Mouse (Mus musculus) cerebral cortex, adult 2 months (tissue): ENCODE data around the gene Rpp25l.

ENCODE experiments used
- WGBS: fragments of 180-500 bp; shearing (Covaris S2); methylation state at CpG from one replicate; pipeline ENCODE4 v1.1.7; 2018; 5-methylcytosine and 5-hydroxymethylcytosine counted together

The Rpp25l gene

DNA sequence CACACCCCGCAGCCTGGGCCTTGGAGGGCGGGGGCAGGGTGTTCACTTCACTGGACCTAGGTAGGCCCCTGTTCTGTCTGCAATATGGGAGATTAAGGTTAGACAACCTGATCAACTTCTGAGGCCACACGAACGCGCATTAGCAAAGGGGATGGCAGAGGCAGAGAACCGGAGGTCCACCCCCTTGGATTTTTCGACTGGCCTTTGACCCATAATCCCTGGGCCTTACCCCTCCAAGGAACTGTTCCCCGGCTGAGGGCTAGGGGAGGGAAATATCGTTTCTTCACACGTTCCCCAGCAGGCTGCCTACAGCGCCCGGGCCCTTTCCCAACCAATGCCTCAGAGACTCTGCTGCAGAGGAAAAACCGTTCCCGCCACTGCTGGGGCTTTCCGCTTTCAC lies 16.9 kb downstream of the Rpp25l start:
- 42% methylated on average over 14 of the region's 15 CpGs for WGBS

DNA sequence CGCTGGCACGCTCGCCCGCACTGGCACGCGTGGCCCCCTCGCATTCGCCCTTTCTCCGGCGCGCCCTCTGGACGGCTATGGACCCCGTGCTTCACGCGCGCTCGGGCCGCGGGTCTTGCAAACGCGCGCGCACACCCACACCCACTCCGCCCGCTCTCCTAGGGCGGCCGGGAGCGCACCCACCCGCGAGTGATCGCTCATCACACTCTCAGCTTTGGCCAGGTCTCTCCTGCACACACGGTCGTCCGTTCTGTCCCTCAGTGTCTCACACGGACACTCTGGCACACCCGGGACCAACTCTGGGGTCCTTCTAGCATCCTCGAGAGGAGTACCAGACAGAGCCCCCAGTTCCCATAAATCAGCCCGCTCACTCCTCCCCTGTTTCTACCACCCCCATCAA lies 17.5 kb downstream of the Rpp25l start:
- WGBS = 8% methylated on average over 21 of the region's 38 CpGs

DNA sequence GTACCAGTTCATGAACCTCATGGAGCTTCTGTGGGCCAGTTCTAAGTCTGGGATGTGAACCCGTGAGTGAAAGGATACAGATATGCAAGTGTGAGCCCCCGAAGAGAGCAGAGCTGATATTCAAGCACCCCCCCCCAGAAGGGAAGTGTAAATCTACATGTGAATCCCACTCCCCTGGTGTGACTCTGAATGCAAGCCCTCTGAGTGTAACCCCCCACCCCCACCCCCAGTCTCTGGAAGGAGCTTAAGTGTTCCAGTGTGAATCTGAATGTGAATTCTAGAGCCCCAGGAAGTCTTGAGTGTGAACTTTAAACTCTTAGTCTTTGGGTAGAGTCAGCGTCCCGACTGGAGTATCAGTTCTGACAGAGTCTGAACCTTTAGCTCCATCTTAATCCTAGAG lies 19.8 kb downstream of the Rpp25l start:
- 37% methylated on average over 4 of the region's 4 CpGs for WGBS

DNA sequence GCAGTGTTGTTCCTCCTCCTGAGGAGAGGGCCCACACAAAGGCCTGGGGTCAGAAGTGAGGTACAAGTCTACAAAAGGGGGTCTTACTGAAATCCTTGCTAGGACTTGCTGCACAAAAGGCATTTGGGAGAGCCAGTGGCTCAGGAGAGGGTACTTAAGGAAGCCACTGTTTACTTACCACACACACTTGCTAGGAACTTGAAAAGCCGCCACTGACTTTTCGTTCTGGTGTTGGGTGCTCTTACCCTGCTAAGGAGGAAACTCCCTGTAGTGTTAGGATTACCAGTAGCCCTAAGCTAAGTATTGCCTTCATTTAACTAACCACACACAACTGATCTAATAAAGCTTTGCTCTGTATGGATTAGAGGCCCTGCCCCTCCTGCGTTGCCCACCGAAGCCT lies 23.3 kb downstream of the Rpp25l start:
- no CpG with 5 or more reads among the region's 4 CpGs for WGBS

DNA sequence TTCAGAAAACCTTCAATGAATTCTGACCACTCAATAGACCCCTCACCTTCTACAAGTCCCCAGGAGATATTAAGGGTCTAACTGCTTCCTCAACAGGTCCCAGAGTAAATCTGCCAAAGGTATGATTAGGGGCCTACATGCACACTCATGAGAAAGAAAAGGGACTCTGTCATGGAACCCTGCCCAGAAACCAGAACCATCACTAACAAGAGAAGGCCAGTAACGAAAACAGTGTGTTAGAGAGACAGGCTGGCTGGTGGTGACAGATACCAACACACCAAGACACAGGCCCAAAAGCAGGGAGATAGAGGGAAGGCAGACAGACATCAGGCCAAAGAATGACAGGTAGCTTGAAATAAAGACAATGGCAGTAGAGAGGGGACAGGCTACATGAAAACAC lies 24.8 kb downstream of the Rpp25l start:
- WGBS = 35% methylated on average over 1 of the region's 1 CpGs

DNA sequence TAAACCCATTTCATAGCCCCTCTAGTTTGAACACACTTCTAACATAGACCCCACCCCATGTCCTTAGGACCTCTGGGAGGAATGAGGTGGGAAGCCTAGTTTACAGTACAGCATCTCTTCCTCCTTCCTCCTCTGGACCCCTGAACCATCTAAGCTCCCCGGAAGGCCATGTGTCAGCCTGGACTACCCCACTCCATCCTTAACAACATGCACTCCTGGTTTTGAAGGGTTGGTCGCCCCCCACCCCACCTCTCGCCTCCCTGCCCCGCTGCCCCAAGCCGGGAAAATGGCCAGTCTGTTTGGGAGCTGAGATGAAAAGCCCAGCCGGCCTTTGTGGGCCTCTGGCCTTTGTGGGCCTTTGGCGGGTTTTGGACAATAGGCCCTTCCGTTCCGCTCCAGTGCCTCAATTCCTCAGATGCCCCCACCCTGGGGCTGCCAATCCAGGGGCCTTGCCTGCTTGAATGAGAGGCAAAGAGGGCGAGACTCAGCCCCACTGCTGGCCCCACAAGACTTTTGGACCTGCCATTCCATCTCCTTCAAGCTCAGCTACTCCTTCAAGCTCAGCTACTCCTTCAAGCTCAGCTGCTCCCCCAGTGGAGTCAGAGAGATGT lies 27.3 kb downstream of the Rpp25l start:
- 64% methylated on average over 10 of the region's 10 CpGs for WGBS

DNA sequence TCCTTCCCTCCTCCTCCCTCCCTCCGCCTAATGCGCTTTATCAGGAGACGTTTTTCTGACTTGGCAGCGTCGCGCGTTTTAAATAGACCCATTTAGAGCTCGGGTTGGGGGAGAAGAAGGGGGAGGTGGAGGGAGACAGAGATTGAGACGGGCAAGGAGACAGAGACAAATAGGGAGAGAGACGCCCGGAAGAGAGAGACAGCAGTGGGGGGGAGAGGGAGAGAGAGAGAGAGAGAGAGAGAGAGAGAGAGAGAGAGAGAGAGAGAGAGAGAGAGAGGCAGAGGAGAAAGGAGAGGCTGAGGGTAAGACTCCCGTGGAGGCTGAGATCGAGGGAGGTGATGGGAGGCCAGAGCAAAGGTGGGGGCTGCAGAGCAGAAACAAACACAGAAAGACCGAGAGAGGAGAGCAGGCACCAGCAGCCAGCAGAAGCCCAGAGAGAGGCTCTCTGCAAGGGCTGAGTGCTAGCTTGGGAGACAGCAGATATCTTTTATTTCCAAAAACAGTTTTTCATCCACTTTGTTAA lies 28.3 kb downstream of the Rpp25l start:
- WGBS = 7% methylated on average over 13 of the region's 14 CpGs

DNA sequence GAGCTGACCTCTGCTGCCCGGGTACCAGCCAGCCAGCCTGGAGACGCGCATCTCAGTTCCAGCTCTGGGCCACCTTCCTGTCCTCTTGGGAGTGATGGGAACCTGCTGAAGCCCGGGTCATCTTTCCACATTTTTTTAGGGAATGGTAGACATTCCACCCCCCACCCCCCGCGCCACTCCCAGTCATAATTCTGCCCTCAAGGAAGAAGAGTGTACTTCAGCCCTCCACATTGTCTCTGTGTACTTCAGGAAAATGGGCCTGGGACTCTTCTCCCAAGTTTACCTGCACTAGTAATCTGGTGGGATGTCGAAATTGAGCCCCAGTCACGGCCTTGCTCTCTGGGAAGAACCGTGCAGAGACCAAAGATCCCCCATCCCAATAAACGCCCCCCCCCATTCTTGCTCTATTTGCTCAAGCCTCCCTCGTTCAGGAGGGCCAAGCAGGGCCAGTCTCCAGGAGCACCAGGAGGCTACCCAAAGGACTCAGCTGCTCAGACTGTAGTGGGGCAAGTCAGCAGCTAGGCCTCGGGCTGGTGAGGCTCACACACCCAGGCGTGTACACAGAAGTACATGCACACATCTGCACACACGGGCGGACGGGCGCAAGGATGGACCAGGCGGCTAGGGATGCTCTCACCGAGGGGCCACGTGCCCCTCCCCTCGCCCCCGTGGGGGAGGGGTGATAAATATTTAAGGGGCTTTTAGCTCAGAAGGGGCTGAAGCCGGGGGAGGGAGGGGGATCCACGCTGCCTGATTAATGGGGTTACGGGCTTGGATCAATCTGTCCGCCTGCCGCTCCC lies 29.0 kb downstream of the Rpp25l start:
- 22% methylated on average over 27 of the region's 27 CpGs for WGBS

DNA sequence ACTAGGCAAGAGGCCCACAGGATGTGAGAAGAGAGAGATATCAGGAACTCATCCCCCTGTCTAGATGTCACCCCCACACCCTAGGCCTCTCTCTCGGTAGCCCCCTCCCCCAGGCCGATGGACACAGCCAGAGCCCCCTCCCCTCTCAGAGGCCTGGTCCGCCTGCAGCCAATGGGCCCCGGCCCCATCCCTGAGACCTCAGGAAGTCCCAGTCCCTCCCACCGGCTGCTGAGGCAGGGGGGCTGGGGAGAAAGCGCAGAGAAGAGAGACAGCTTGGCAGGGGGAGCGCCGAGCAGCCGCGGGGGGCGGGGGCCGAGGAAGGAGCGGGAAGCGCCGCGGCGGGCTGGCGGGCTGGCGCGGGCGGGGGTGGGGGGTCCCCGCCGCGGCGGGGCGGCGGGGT lies 30.0 kb downstream of the Rpp25l start:
- WGBS = 0% methylated on average over 23 of the region's 27 CpGs

DNA sequence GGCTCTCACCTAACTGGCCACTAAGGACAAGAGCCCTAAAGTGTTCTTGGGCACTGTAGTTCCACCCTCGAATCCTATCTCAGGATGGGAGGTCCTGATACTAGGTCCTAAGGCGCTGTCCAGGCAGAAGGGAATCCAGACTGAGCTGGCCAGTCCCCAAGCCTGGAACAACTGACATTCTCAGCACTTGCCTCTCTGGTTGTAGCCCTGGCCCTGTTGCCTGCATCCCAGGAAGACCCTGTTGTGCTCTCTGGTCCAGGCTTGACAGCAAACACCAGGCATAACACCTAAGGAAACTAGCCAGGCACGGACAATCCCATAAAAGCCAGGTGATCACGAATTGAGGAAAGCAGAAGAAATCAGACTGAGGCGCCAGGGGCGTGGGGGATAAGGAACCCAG lies 30.5 kb downstream of the Rpp25l start:
- 56% methylated on average over 6 of the region's 6 CpGs for WGBS

DNA sequence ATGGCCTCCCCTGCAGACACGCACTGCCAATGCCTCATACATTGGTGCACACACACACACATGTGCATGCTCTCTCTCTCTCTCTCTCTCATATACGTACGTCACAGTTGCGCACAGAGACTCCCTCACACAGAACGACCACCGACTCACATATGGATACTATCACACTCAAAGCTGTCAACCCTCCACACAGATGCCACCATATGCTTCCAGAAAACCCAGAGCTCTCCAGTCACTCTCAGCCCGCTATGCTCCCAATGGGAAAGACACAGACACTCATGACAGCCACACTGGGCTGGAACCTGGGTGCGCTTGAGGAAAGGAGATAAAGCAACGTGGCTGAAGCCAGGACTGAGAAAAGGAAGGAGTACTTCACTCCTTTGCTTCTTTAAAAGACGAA lies 31.4 kb downstream of the Rpp25l start:
- 51% methylated on average over 10 of the region's 10 CpGs for WGBS

DNA sequence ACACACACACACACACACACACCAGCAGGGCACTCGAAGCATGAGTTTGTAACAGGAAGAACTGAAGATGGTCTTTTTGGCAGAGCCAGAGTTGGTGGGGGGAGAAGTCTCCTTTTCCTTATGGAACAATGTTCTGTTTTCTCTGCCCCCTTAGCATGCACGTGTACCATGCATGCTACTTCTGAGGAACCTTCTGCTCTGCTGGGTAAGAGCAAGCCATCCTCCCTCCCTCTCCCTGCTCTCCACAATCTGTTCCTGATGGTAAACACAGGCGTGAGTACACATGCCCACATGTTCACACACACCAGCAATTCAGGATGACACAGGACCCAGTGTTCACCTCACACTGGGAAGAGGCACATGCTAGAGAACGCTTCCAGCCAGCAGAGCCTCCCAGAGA lies 32.2 kb downstream of the Rpp25l start:
- WGBS = 42% methylated on average over 4 of the region's 4 CpGs

DNA sequence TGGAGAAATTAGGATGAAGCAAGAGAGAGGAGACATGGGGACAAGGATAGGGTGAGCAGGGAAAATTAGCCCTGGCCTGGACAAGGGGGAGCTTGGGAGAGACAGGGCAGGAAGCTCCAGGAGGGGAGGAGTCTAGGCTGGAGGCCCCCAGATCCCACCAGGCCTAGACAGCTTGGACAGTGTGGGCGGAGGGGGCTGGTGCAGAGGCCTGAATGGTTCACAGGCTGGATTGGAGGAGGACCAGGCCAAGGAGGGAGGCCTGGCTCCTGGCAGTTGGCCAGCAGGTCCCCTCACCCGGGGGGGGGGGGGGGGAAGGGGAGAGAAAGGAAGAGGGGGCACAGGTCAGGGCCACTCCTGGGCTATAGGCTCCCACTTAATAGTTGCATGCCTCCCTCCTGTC lies 34.0 kb downstream of the Rpp25l start:
- 63% methylated on average over 1 of the region's 2 CpGs for WGBS

DNA sequence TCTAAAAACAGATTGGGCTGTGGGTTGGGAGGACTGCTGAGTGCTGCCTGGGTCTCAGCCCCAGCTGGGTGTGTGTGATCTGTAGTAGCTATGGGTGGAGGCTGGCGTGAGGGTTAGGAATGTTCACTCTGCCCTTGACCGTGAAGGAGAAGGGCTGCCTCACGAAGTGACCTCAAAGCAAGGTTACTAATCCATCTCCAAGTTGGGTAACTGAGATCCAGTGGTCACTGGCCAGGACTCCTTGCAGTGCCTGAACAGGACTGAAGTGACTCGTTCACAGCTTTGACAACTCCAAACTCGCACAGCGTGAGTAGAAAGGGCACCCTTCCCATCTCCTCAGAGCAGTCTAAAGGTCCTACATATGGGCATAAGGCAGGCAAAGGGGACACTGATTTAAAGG lies 34.5 kb downstream of the Rpp25l start:
- WGBS = 73% methylated on average over 6 of the region's 6 CpGs

DNA sequence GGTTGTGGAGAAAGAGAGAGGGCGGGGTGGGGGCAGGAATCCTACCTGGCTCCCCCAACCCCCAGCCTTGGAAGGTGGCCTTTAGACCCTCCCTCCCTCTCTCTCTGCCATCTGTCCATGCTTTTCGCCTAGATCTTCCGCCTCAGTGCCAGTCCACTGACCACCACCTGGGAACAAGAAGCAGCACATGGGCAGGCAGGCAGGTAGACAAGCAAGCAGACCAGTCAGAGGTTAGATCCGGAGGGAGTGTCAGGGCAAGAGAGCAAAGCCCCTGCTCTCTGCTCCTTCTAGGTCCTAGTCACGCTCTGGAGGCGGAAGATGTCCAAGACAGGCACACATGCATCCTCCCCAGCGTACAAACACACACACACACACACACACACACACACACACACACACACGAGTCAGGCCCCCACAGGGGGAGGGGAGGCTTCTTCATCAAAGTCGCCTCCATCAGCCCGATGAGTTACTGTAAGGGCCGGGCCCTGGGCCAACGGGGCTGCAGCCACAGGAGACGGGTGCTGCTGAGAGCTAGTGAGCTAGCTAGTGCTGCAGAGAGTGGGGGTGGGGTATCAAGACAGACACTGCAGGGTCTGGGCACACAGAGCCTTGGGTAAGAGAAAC lies 36.2 kb downstream of the Rpp25l start:
- WGBS = 59% methylated on average over 13 of the region's 13 CpGs

DNA sequence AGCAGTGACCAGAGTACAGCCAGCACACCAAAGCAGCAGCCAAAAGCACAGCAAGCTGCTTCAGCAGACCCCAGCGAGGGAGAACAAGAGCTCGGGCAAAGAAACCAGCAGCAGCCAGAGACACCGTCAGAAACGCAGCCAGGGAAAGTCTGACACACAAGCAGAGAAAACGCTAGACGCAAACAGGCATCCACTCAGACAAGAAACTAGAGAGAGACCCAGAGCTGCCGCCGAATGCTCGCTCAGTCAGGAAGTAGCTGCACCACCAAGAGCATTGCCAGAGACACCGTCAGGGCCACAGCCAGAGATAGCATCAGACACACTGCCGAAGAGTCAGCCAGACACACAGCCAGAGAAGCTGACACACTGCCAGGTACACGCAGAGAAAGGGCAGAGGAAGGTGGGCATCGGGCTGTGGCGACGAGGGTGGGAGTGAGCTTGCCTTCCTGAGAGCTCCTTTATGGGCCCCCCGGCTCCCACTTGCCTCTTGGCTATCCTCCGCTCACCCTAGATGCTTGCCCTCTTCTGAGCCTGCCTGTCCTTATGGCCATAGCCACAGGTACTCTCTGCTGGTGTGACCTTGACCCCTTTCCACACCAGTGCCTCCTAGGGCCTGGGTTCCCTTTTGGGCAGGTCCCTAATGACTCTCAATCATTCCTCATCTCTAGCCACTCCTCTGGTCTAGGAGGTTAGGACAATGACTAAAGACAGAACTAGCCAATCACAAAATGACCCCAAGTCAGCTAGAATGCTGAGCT lies 36.9 kb downstream of the Rpp25l start:
- WGBS = 48% methylated on average over 17 of the region's 17 CpGs

DNA sequence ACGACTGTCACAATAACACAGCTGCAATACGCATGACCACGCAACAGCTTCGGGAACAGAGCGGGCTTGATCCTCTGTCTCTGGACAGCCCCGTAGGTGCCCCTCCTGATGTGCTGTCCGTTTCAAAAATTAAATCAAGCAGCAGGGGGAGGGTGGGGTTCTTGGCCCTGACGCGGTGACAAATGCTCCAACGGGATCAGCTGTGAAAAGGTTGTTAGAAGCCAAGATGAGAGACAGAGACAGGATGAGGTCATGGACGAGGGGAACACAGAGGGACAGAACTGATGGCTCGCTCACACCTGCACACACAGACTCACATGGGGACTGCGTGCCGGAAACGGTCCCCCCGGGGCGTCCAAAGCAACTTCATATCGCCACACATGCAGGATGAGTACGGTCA lies 40.1 kb downstream of the Rpp25l start:
- 69% methylated on average over 19 of the region's 19 CpGs for WGBS

DNA sequence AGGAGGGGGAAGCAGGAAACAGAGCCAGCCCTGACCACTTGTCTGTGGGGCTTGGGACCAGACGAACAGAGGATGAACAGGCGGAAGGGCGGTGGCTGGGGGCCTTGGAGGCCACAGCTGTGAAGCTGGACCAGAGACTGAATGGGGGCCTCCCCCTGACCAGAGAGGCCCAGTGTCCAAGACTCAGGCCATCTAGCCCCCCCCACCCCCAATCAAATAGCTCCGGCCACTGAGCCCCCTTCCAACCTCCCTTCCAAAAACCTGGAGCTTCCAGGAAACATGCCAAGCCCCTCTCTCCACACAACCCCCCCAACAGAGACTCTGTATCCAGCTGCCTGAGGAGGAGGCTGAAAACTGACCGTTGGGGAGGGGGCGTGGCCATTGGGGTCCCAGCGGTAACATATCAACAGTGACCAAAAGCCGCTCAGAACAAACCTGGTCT lies 40.8 kb downstream of the Rpp25l start:
- 47% methylated on average over 8 of the region's 8 CpGs for WGBS

DNA sequence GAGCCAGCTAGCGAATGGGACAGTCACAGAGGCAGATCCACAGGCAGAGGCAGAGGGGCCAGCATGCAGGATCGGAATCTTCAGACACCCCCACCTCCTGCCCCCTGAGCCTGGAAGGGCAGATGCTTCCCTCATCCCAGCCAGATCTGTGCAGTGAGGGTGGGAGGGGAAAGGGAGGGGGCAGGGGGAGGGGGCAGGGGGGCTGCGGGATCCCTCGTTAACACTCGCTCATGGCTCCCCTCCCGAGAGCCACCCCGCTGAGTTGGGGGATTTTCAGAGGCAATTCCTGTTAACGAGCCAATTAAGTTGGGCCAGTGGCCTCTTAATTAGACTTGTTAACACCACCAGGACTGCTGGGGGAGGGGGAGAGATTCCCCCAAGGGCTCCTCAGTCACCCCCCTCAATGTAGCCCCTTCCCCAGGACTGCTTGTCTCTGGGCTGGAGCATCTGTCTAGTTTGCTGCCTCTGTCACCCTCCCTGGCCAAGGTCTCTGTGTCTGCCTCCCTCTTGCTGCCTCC lies 41.3 kb downstream of the Rpp25l start:
- 45% methylated on average over 8 of the region's 8 CpGs for WGBS

DNA sequence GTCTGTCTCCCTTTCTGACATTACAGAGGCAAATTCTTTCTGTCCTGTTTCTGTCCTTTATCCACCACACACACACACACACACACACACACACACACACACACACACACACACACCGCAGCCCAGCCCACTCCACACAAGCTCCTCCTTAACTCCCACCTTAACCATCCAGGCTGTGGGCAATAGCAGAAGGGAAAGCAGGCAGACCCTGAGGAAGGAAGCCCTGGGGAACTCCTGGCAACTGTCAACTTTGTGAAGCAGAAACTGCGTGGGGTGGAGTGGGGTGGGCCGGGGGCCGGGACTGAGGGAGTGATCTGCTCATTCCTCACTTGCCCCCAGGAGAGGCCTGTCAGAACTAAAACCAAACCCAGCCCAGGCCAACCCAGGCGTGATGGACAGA lies 41.8 kb downstream of the Rpp25l start:
- 45% methylated on average over 5 of the region's 5 CpGs for WGBS

DNA sequence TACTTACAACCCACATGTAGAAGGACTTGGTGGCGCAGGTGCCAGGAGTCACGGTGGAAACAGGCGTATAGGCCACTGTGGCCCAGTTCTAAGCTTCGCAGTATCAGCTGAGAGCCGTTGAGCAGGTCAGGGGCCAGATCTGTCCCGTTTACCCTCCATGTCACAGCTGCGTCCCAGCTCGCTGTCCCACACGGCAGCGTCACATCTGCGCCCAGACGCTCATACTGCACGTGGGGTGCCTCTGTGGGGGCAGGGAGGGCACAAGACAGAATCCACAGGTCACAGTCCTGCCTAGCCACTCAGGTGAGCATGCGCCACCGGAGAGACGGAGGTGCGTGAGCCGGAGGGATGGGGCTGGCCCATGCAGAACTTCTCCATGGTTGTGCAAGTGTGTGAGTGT lies 42.5 kb downstream of the Rpp25l start:
- 90% methylated on average over 18 of the region's 18 CpGs for WGBS

DNA sequence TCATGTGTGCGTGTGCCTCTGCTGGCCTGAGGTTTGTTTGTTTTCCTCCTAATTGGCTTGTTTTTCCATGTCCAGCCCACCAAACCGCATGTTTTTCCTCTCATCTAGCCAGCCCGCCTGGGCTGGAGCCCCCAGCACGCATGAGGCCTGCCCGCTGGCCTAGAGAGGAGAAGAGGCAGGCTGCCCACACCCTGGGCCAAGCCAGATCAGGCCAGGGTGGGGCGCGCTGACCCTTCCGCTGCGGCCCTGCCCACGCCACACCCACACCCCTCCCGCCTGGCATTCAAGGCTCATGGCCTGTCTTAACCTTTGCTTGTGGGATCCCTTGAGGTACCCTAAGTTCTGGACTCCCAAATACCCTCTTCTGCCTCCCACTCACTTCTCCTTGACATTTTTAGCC lies 46.7 kb downstream of the Rpp25l start:
- WGBS = 79% methylated on average over 11 of the region's 11 CpGs
